Mouse (Mus musculus) E14TG2a.4 (cell line): Measurements from ENCODE around the gene Reps1.

ENCODE experiments used
- H3K27me3 ChIP-seq: 2 replicates; pipeline ENCODE4 v1.6.1; 2014; ENCODE audit warnings: low read length, control low read depth; ENCODE audit not compliant: insufficient read depth
- H3K36me3 ChIP-seq: 2 replicates; pipeline ENCODE4 v1.6.1; 2014; ENCODE audit warnings: low read length, control low read depth; ENCODE audit not compliant: insufficient read depth
- H3K4me1 ChIP-seq: replicated peaks from 2 replicates; pipeline ENCODE4 v1.6.1; 2014; ENCODE audit warnings: low read depth, low read length, control low read depth
- H3K4me3 ChIP-seq: replicated peaks from 2 replicates; pipeline ENCODE4 v1.5.1; 2014; ENCODE audit warnings: mild to moderate bottlenecking, low read length
- H3K9me3 ChIP-seq: 2 replicates; pipeline ENCODE4 v1.6.1; 2014; ENCODE audit warnings: low read length, control low read depth
- CTCF ChIP-seq: conservative IDR thresholded peaks from 2 replicates; pipeline ENCODE4 v1.5.1; 2014; ENCODE audit warnings: low read length
- NANOG ChIP-seq: IDR thresholded peaks from 2 replicates; pipeline ENCODE4 v1.6.1; 2014; ENCODE audit warnings: borderline replicate concordance, low read length, mixed read lengths
- POU5F1 ChIP-seq: IDR thresholded peaks from 2 replicates; pipeline ENCODE4 v1.6.1; 2014; ENCODE audit warnings: low read length, borderline replicate concordance

Gene Reps1

GRCm38 (mm10) chr10:18056391-18056745 lies 707 bp downstream of the Reps1 start:
- H3K27me3 ChIP-seq, result no peaks in the 10 kb centered on the region

GRCm38 (mm10) chr10:18058681-18059338 lies 3.1 kb downstream of the Reps1 start:
- no peaks in the 10 kb centered on the region for H3K36me3 ChIP-seq
- TF ChIP-seq NANOG (no peak), CTCF (no peak), POU5F1 (no peak)

More at GRCm38 (mm10) chr10:18056391-18056745, 707 bp downstream of the Reps1 start:
- H3K4me1 ChIP-seq, result peaks cover 14% of the 10 kb centered on the region
- peak overlapping the region; percentile 89 for H3K4me3 ChIP-seq
- no peak for TF ChIP-seq CTCF
- no peak for TF ChIP-seq NANOG
- no peak for TF ChIP-seq POU5F1
- H3K9me3 ChIP-seq, result no peaks in the 10 kb centered on the region
- no peaks in the 10 kb centered on the region for H3K36me3 ChIP-seq

GRCm38 (mm10) chr10:18059807-18060206 lies 4.1 kb downstream of the Reps1 start:
- Histone ChIP-seq H3K4me1 (peaks cover 17% of the 10 kb centered on the region), H3K9me3 (no peaks in the 10 kb centered on the region), H3K27me3 (no peaks in the 10 kb centered on the region), H3K36me3 (no peaks in the 10 kb centered on the region), H3K4me3 (no peak overlapping the region)
- no peak for TF ChIP-seq NANOG
- no peak for TF ChIP-seq POU5F1
- no peak for TF ChIP-seq CTCF

More at GRCm38 (mm10) chr10:18058681-18059338, 3.1 kb downstream of the Reps1 start:
- H3K27me3 ChIP-seq, result no peaks in the 10 kb centered on the region
- no peaks in the 10 kb centered on the region for H3K9me3 ChIP-seq
- no peak overlapping the region for H3K4me3 ChIP-seq
- peaks cover 17% of the 10 kb centered on the region for H3K4me1 ChIP-seq

GRCm38 (mm10) chr10:18060778-18061177 lies 5.1 kb downstream of the Reps1 start:
- no peaks in the 10 kb centered on the region for H3K9me3 ChIP-seq
- H3K27me3 ChIP-seq, result no peaks in the 10 kb centered on the region
- peaks cover 17% of the 10 kb centered on the region for H3K4me1 ChIP-seq
- no peak for TF ChIP-seq POU5F1
- TF ChIP-seq CTCF, result no peak
- H3K4me3 ChIP-seq, result no peak overlapping the region
- H3K36me3 ChIP-seq, result no peaks in the 10 kb centered on the region

GRCm38 (mm10) chr10:18061533-18061932 lies 5.9 kb downstream of the Reps1 start:
- no peaks in the 10 kb centered on the region for H3K9me3 ChIP-seq
- H3K4me3 ChIP-seq, result no peak overlapping the region
- TF ChIP-seq POU5F1 (no peak), NANOG (no peak), CTCF (no peak)
- H3K4me1 ChIP-seq, result peaks cover 15% of the 10 kb centered on the region
- no peaks in the 10 kb centered on the region for H3K27me3 ChIP-seq
- no peaks in the 10 kb centered on the region for H3K36me3 ChIP-seq

- H3K9me3 ChIP-seq, result no peaks in the 10 kb centered on the region
- no peaks in the 10 kb centered on the region for H3K36me3 ChIP-seq
- H3K27me3 ChIP-seq, result no peaks in the 10 kb centered on the region
- no peak overlapping the region for H3K4me3 ChIP-seq
- peaks cover 5% of the 10 kb centered on the region; the same call in 1 of the 2 replicates for H3K4me1 ChIP-seq
- no peak for TF ChIP-seq NANOG
- no peak for TF ChIP-seq POU5F1
- no peak for TF ChIP-seq CTCF
Measured at GRCm38 (mm10) chr10:18064606-18065228, 9.1 kb downstream of the Reps1 start.

GRCm38 (mm10) chr10:18066031-18066439 lies 10.4 kb downstream of the Reps1 start:
- Histone ChIP-seq H3K9me3 (no peaks in the 10 kb centered on the region), H3K27me3 (no peaks in the 10 kb centered on the region), H3K4me1 (peaks cover 9% of the 10 kb centered on the region), H3K4me3 (no peak overlapping the region), H3K36me3 (no peaks in the 10 kb centered on the region)
- TF ChIP-seq NANOG (no peak), CTCF (no peak), POU5F1 (no peak)

GRCm38 (mm10) chr10:18067761-18068446 lies 12.2 kb downstream of the Reps1 start:
- no peak overlapping the region for H3K4me3 ChIP-seq
- no peaks in the 10 kb centered on the region for H3K36me3 ChIP-seq
- H3K4me1 ChIP-seq, result peaks cover 7% of the 10 kb centered on the region; the same call in 1 of the 2 replicates
- no peaks in the 10 kb centered on the region for H3K27me3 ChIP-seq
- no peak for TF ChIP-seq NANOG
- TF ChIP-seq POU5F1, result no peak
- TF ChIP-seq CTCF, result no peak
- no peaks in the 10 kb centered on the region for H3K9me3 ChIP-seq
